Comparison of ENCODE assay signal across 20 mouse cellular contexts in genomic region chr5:26211030-26211429, GRCm38 (mm10). TPM values are rescaled to one million over a fixed set of nuclear protein-coding genes. Genes with fewer than 3 reads are reported as not detected.
DNase-seq lines count a peak whose midpoint lies in the region; ATAC-seq and TF ChIP-seq lines count a peak whose summit lies in the region.
"Had no signal": no experiment of that assay in that cellular context is flagged by ENCODE, and none has a peak within 500 bp of the region (broad histone marks: within the 10 kb centered on the region; RNA-seq: fewer than 3 reads in every experiment).

No protein-coding gene starts in this region.

- no peaks in the 10 kb centered on the region for H3K36me3 ChIP-seq in hindbrain, embryonic 12.5 days
- no peaks in the 10 kb centered on the region for H3K36me3 ChIP-seq in hindbrain, embryonic 10.5 days
- no peaks in the 10 kb centered on the region for H3K36me3 ChIP-seq in forebrain, postnatal 0 days (ENCODE audit: insufficient read depth)
- H3K36me3 ChIP-seq in midbrain, embryonic 14.5 days (ENCODE audit: control insufficient read depth, insufficient read depth, low read length), result no peaks in the 10 kb centered on the region
- H3K36me3 ChIP-seq: embryonic facial prominence, embryonic 10.5 days had no signal

- WGBS in hindbrain, embryonic 12.5 days, result 75% methylated on average over 4 of the region's 4 CpGs
- 80% methylated on average over 4 of the region's 4 CpGs for WGBS in hindbrain, embryonic 10.5 days
- WGBS in forebrain, postnatal 0 days, result 10% methylated on average over 4 of the region's 4 CpGs
- 14% methylated on average over 4 of the region's 4 CpGs for WGBS in midbrain, embryonic 14.5 days

- H3K4me1 ChIP-seq in hindbrain, embryonic 12.5 days, result peaks cover 5% of the 10 kb centered on the region; the same call in 1 of the 2 replicates
- H3K4me1 ChIP-seq in hindbrain, embryonic 10.5 days (replicated peaks), result peaks cover 16% of the 10 kb centered on the region
- H3K4me1 ChIP-seq in forebrain, postnatal 0 days (ENCODE audit: insufficient read depth), result no peaks in the 10 kb centered on the region
- H3K4me1 ChIP-seq in midbrain, embryonic 14.5 days (ENCODE audit: control insufficient read depth, insufficient read depth, low read length), result peaks cover 8% of the 10 kb centered on the region; the same call in 1 of the 2 replicates
- H3K4me1 ChIP-seq: embryonic facial prominence, embryonic 10.5 days had no signal

- no peak for DNase-seq in hindbrain, embryonic 10.5 days (ENCODE audit: low spot score)
- DNase-seq in brain, adult 2 months (ENCODE audit: low read depth, low spot score), result peak; percentile 36
- peak; percentile 45 for DNase-seq in forebrain, postnatal 0 days
- DNase-seq in midbrain, embryonic 14.5 days, result peak; percentile 66
- no peak for DNase-seq in kidney, adult 18-20 months
- DNase-seq in spleen, adult 12 weeks (ENCODE audit: low spot score), result no peak
- DNase-seq in kidney, postnatal 25 days, result no peak
- DNase-seq: B cell, adult 2 months; cerebellum, postnatal 25 days; gastrocnemius, adult 2 months; lung, embryonic 14.5 days had no signal

- H3K9ac ChIP-seq in hindbrain, embryonic 12.5 days, result no peak overlapping the region
- H3K9ac ChIP-seq in forebrain, postnatal 0 days, result no peak overlapping the region
- no peak overlapping the region for H3K9ac ChIP-seq in midbrain, embryonic 14.5 days (replicated peaks; ENCODE audit: low read length)
- H3K9ac ChIP-seq: lung, embryonic 14.5 days had no signal

- no peaks in the 10 kb centered on the region for H3K9me3 ChIP-seq in hindbrain, embryonic 12.5 days (replicated peaks)
- no peaks in the 10 kb centered on the region for H3K9me3 ChIP-seq in hindbrain, embryonic 10.5 days
- no peaks in the 10 kb centered on the region for H3K9me3 ChIP-seq in forebrain, postnatal 0 days (ENCODE audit: low read length)
- no peaks in the 10 kb centered on the region for H3K9me3 ChIP-seq in midbrain, embryonic 14.5 days (ENCODE audit: control insufficient read depth, low read length)
- H3K9me3 ChIP-seq: embryonic facial prominence, embryonic 10.5 days had no signal

- 0 out of 2 replicates have a peak overlapping the region, but pooled peaks have one; percentile 23 for H3K27ac ChIP-seq in hindbrain, embryonic 12.5 days
- H3K27ac ChIP-seq in hindbrain, embryonic 10.5 days, result no peak overlapping the region
- H3K27ac ChIP-seq in forebrain, postnatal 0 days (ENCODE audit: low read depth, low read length), result peak overlapping the region; percentile 21; the same call in 1 of the 2 replicates
- peak overlapping the region; percentile 78 for H3K27ac ChIP-seq in midbrain, embryonic 14.5 days (replicated peaks; ENCODE audit: low read depth, low read length)
- H3K27ac ChIP-seq: embryonic facial prominence, embryonic 10.5 days; gastrocnemius, adult 2 months; macrophage had no signal

- H3K4me2 ChIP-seq in hindbrain, embryonic 12.5 days (replicated peaks), result no peak overlapping the region
- peak overlapping the region; percentile 27 for H3K4me2 ChIP-seq in forebrain, postnatal 0 days (ENCODE audit: low read depth)
- peak overlapping the region; percentile 42 for H3K4me2 ChIP-seq in midbrain, embryonic 14.5 days (ENCODE audit: low read length)
- H3K4me2 ChIP-seq: lung, embryonic 14.5 days had no signal

- no peak overlapping the region for H3K4me3 ChIP-seq in hindbrain, embryonic 12.5 days
- H3K4me3 ChIP-seq in hindbrain, embryonic 10.5 days, result no peak overlapping the region
- H3K4me3 ChIP-seq in forebrain, postnatal 0 days (ENCODE audit: low read depth, low read length), result no peak overlapping the region; the same call in 1 of the 2 replicates
- H3K4me3 ChIP-seq in midbrain, embryonic 14.5 days (replicated peaks; ENCODE audit: low read depth, low read length), result no peak overlapping the region
- H3K4me3 ChIP-seq: embryonic facial prominence, embryonic 10.5 days; erythroblast, embryonic 14.5 days; gastrocnemius, adult 2 months had no signal

- no peak for ATAC-seq in hindbrain, embryonic 12.5 days (ENCODE audit: low FRiP score)
- ATAC-seq in forebrain, postnatal 0 days, result peak; percentile 66
- ATAC-seq in midbrain, embryonic 14.5 days (ENCODE audit: low FRiP score, low TSS enrichment), result peak; percentile 63; the same call in 1 of the 2 replicates
- ATAC-seq: intestine, postnatal 0 days; Patski had no signal

- no peaks in the 10 kb centered on the region for H3K27me3 ChIP-seq in hindbrain, embryonic 12.5 days
- no peaks in the 10 kb centered on the region for H3K27me3 ChIP-seq in hindbrain, embryonic 10.5 days (ENCODE audit: insufficient read depth, poor library complexity, severe bottlenecking)
- no peaks in the 10 kb centered on the region for H3K27me3 ChIP-seq in forebrain, postnatal 0 days (ENCODE audit: insufficient read depth, low read length)
- no peaks in the 10 kb centered on the region for H3K27me3 ChIP-seq in midbrain, embryonic 14.5 days (ENCODE audit: control insufficient read depth, insufficient read depth, low read length)
- H3K27me3 ChIP-seq: Patski had no signal

- TF ChIP-seq CTCF in forebrain, postnatal 0 days (IDR thresholded peaks at IDR 0.05; ENCODE audit: low read depth), result no peak

RNA-seq across cellular contexts. Expression of gene Gm7361, which starts 46.5 kb away (rescaled TPM):
- polyA plus RNA-seq in hindbrain, embryonic 12.5 days (2016; fragmentation: Nextera tagmentation; extraction: Ambion mirVana), result 0.06 TPM in 1 of 2 replicates, not detected in the other
- polyA plus RNA-seq in hindbrain, embryonic 10.5 days (2016; fragmentation: Nextera tagmentation; extraction: Ambion mirVana), result not detected in 2 replicates
- 0.46 and 0.90 TPM in 2 replicates for total RNA-seq in forebrain, postnatal 0 days (2014; rRNA removed)
- polyA plus RNA-seq in forebrain, postnatal 0 days (2015; fragmentation: Nextera tagmentation; extraction: Ambion mirVana), result 0.11 and 0.22 TPM in 2 replicates
- polyA plus RNA-seq in midbrain, embryonic 14.5 days (2014; fragmentation: Nextera tagmentation; extraction: Ambion mirVana), result 0.23 and 0.28 TPM in 2 replicates
- total RNA-seq: gastrocnemius, adult 2 months; heart, postnatal 25 days; liver, adult 2 months had no signal
- polyA plus RNA-seq: embryonic facial prominence, embryonic 10.5 days; erythroblast, embryonic 14.5 days; intestine, postnatal 0 days; large intestine, adult 2 months; liver, adult 2 months; macrophage had no signal

Comparison
In these comparisons a context has a peak if more than half of its experiments do, and no peak if none do; other contexts are left out.
1. DNase-seq: peak in brain, adult 2 months (single experiment), forebrain, postnatal 0 days (single experiment) and midbrain, embryonic 14.5 days (single experiment); none in hindbrain, embryonic 10.5 days (single experiment), kidney, adult 18-20 months (single experiment), spleen, adult 12 weeks (single experiment) and kidney, postnatal 25 days (0 of 2).